Mouse (Mus musculus) right cerebral cortex, postnatal 10 days (tissue): ENCODE data around the gene Adtrp.
A peak's percentile ranks its signal among the peaks of the same experiment; 100 is the strongest.

Source experiments
- DNase-seq, 2 experiments: peaks; one replicate each; pipeline ENCODE4 v3.0.0; 2021; ENCODE audit warnings: low spot score in 2 of 2

Adtrp gene

GRCm38 (mm10) chr13:41847516-41848126, at the start of gene Adtrp:
Adtrp (minus strand) TSS chr13:41847684.
- peak in 1 of 2 experiments; percentile 25 for DNase-seq

- peak in 1 of 2 experiments; percentile 43 for DNase-seq
Observed at GRCm38 (mm10) chr13:41892016-41892415, 44.5 kb upstream of the Adtrp start.

GRCm38 (mm10) chr13:41890618-41891017, 43.1 kb upstream of the Adtrp start:
- DNase-seq, result no peak

- DNase-seq, result no peak
Observed at GRCm38 (mm10) chr13:41890111-41890600, 42.7 kb upstream of the Adtrp start.

- no peak for DNase-seq
Observed at GRCm38 (mm10) chr13:41888644-41889043, 41.2 kb upstream of the Adtrp start.

- no peak for DNase-seq
Observed at GRCm38 (mm10) chr13:41886120-41886519, 38.6 kb upstream of the Adtrp start.

- peak; percentile 41 to 49 for DNase-seq
Observed at GRCm38 (mm10) chr13:41883665-41884291, 36.3 kb upstream of the Adtrp start.

GRCm38 (mm10) chr13:41881201-41881600, 33.7 kb upstream of the Adtrp start:
- DNase-seq, result no peak

GRCm38 (mm10) chr13:41880525-41880924, 33.0 kb upstream of the Adtrp start:
- no peak for DNase-seq

- DNase-seq, result no peak
Observed at GRCm38 (mm10) chr13:41872686-41873085, 25.2 kb upstream of the Adtrp start.

GRCm38 (mm10) chr13:41872161-41872562, 24.7 kb upstream of the Adtrp start:
- no peak for DNase-seq

GRCm38 (mm10) chr13:41867533-41867932, 20.0 kb upstream of the Adtrp start:
- no peak for DNase-seq

GRCm38 (mm10) chr13:41865575-41865974, 18.1 kb upstream of the Adtrp start:
- DNase-seq, result peak; percentile 28 to 40

GRCm38 (mm10) chr13:41865071-41865470, 17.6 kb upstream of the Adtrp start:
- DNase-seq, result no peak

GRCm38 (mm10) chr13:41860603-41861405, 13.3 kb upstream of the Adtrp start:
- DNase-seq, result no peak

GRCm38 (mm10) chr13:41855206-41856185, 8.0 kb upstream of the Adtrp start:
- no peak for DNase-seq

GRCm38 (mm10) chr13:41850727-41851378, 3.4 kb upstream of the Adtrp start:
- DNase-seq, result no peak

- DNase-seq, result no peak
Observed at GRCm38 (mm10) chr13:41846516-41846915, 968 bp downstream of the Adtrp start.

GRCm38 (mm10) chr13:41845013-41845412, 2.5 kb downstream of the Adtrp start:
- no peak for DNase-seq

- no peak for DNase-seq
Observed at GRCm38 (mm10) chr13:41844071-41844470, 3.4 kb downstream of the Adtrp start.

GRCm38 (mm10) chr13:41833614-41834139, 13.8 kb downstream of the Adtrp start:
- DNase-seq, result no peak
